Comparison of ENCODE assay signal across 8 mouse cellular contexts in genomic region chr7:30457629-30458330, GRCm38 (mm10). TPM values are rescaled to one million over a fixed set of nuclear protein-coding genes. Genes with fewer than 3 reads are reported as not detected.
DNase-seq lines count a peak whose midpoint lies in the region; ATAC-seq and TF ChIP-seq lines count a peak whose summit lies in the region.

Kirrel2 (minus strand) TSS chr7:30457690.
Nphs1 (plus strand) TSS chr7:30458315.

- no peaks in the 10 kb centered on the region for H3K9me3 ChIP-seq in embryonic facial prominence, embryonic 13.5 days
- H3K9me3 ChIP-seq in intestine, embryonic 15.5 days = no peaks in the 10 kb centered on the region
- H3K9me3 ChIP-seq in midbrain, embryonic 16.5 days (replicated peaks; ENCODE audit: control insufficient read depth, low read length, poor library complexity, severe bottlenecking) = no peaks in the 10 kb centered on the region
- no peaks in the 10 kb centered on the region for H3K9me3 ChIP-seq in lung, postnatal 0 days (ENCODE audit: low read length)

- peaks cover 23% of the 10 kb centered on the region for H3K4me1 ChIP-seq in embryonic facial prominence, embryonic 13.5 days
- peaks cover 17% of the 10 kb centered on the region for H3K4me1 ChIP-seq in intestine, embryonic 15.5 days (replicated peaks)
- peaks cover 27% of the 10 kb centered on the region for H3K4me1 ChIP-seq in midbrain, embryonic 16.5 days (ENCODE audit: control insufficient read depth, insufficient read depth, low read length)
- no peaks in the 10 kb centered on the region for H3K4me1 ChIP-seq in lung, postnatal 0 days (ENCODE audit: insufficient read depth, low read depth, low read length)

- WGBS in embryonic facial prominence, embryonic 13.5 days = 2% methylated on average over 16 of the region's 16 CpGs
- 3% methylated on average over 16 of the region's 16 CpGs for WGBS in intestine, embryonic 15.5 days
- 2% methylated on average over 16 of the region's 16 CpGs for WGBS in midbrain, embryonic 16.5 days
- WGBS in lung, postnatal 0 days = 6% methylated on average over 13 of the region's 16 CpGs

- H3K4me2 ChIP-seq in embryonic facial prominence, embryonic 13.5 days = peak within 1 kb of the TSS; percentile 45
- H3K4me2 ChIP-seq in intestine, embryonic 15.5 days (replicated peaks) = peak within 1 kb of the TSS; percentile 46
- peak within 1 kb of the TSS; percentile 59 for H3K4me2 ChIP-seq in midbrain, embryonic 16.5 days (ENCODE audit: low read length)
- H3K4me2 ChIP-seq in lung, postnatal 0 days (replicated peaks; ENCODE audit: low read depth, low read length) = no peak within 1 kb of the TSS

- no peak for TF ChIP-seq CTCF in lung, postnatal 0 days (IDR thresholded peaks at IDR 0.05)

- H3K36me3 ChIP-seq in embryonic facial prominence, embryonic 13.5 days = no peaks in the 10 kb centered on the region
- H3K36me3 ChIP-seq in intestine, embryonic 15.5 days = no peaks in the 10 kb centered on the region
- no peaks in the 10 kb centered on the region for H3K36me3 ChIP-seq in midbrain, embryonic 16.5 days (ENCODE audit: control insufficient read depth, insufficient read depth, low read length)
- no peaks in the 10 kb centered on the region for H3K36me3 ChIP-seq in lung, postnatal 0 days (ENCODE audit: insufficient read depth, low read length)

- TF ChIP-seq EP300 in lung, postnatal 0 days (IDR thresholded peaks at IDR 0.05) = no peak

- peak within 1 kb of the TSS; percentile 23 for H3K4me3 ChIP-seq in embryonic facial prominence, embryonic 13.5 days
- H3K4me3 ChIP-seq in intestine, embryonic 15.5 days (replicated peaks) = peak within 1 kb of the TSS; percentile 14
- H3K4me3 ChIP-seq in midbrain, embryonic 16.5 days (ENCODE audit: low read depth, low read length) = peak within 1 kb of the TSS; percentile 28
- no peak within 1 kb of the TSS for H3K4me3 ChIP-seq in lung, postnatal 0 days (ENCODE audit: low read depth, low read length)

- peak; percentile 35 for DNase-seq in kidney, postnatal 10 days
- DNase-seq in kidney, postnatal 25 days = no peak
- no peak for DNase-seq in ovary, postnatal 10 days (ENCODE audit: low spot score)
- no peak for DNase-seq in yolk sac, embryonic 10.5 days (ENCODE audit: low spot score)
- no peak for DNase-seq in lung, postnatal 0 days (ENCODE audit: low spot score)

- no peak within 1 kb of the TSS for H3K27ac ChIP-seq in embryonic facial prominence, embryonic 13.5 days
- no peak within 1 kb of the TSS for H3K27ac ChIP-seq in intestine, embryonic 15.5 days
- H3K27ac ChIP-seq in midbrain, embryonic 16.5 days (ENCODE audit: low read length) = no peak within 1 kb of the TSS
- H3K27ac ChIP-seq in lung, postnatal 0 days (ENCODE audit: low read length) = no peak within 1 kb of the TSS

- H3K27me3 ChIP-seq in embryonic facial prominence, embryonic 13.5 days = peaks cover 100% of the 10 kb centered on the region
- H3K27me3 ChIP-seq in intestine, embryonic 15.5 days (replicated peaks) = peaks cover 97% of the 10 kb centered on the region
- peaks cover 71% of the 10 kb centered on the region for H3K27me3 ChIP-seq in midbrain, embryonic 16.5 days (ENCODE audit: control insufficient read depth, insufficient read depth, low read depth, low read length)
- peaks cover 38% of the 10 kb centered on the region for H3K27me3 ChIP-seq in lung, postnatal 0 days (replicated peaks; ENCODE audit: insufficient read depth, low read length)

- no peak for ATAC-seq in embryonic facial prominence, embryonic 13.5 days (ENCODE audit: insufficient number of reproducible peaks, insufficient read depth, low FRiP score, low TSS enrichment, low read depth)
- ATAC-seq in intestine, embryonic 15.5 days = peak; percentile 60
- peak; percentile 80 for ATAC-seq in midbrain, embryonic 16.5 days
- ATAC-seq in lung, postnatal 0 days = no peak

- H3K9ac ChIP-seq in embryonic facial prominence, embryonic 13.5 days = peak within 1 kb of the TSS; percentile 37; the same call in 1 of the 2 replicates
- H3K9ac ChIP-seq in intestine, embryonic 15.5 days = 0 out of 2 replicates have a peak within 1 kb of the TSS, but pooled peaks have one; percentile 5
- H3K9ac ChIP-seq in midbrain, embryonic 16.5 days (ENCODE audit: low read depth, low read length) = peak within 1 kb of the TSS; percentile 31; the same call in 1 of the 2 replicates
- H3K9ac ChIP-seq in lung, postnatal 0 days (replicated peaks; ENCODE audit: low read depth) = no peak within 1 kb of the TSS

RNA-seq across cellular contexts. Expression of gene Kirrel2, which starts in this region (rescaled TPM):
- polyA plus RNA-seq in embryonic facial prominence, embryonic 13.5 days (2015; fragmentation: Nextera tagmentation; extraction: Ambion mirVana) = 0.17 and 0.52 TPM in 2 replicates
- 2.0 and 3.0 TPM in 2 replicates for polyA plus RNA-seq in intestine, embryonic 15.5 days (2015; fragmentation: Nextera tagmentation; extraction: Ambion mirVana)
- 0.67 and 0.73 TPM in 2 replicates for polyA plus RNA-seq in midbrain, embryonic 16.5 days (2015; fragmentation: Nextera tagmentation; extraction: Ambion mirVana)
- not detected in 2 replicates for polyA plus RNA-seq in lung, postnatal 0 days (2015; fragmentation: Nextera tagmentation; extraction: Ambion mirVana)

RNA-seq across cellular contexts. Expression of gene Nphs1, which starts in this region (rescaled TPM):
- polyA plus RNA-seq in embryonic facial prominence, embryonic 13.5 days (2015; fragmentation: Nextera tagmentation; extraction: Ambion mirVana) = 0.13 and 0.36 TPM in 2 replicates
- 1.3 and 3.3 TPM in 2 replicates for polyA plus RNA-seq in intestine, embryonic 15.5 days (2015; fragmentation: Nextera tagmentation; extraction: Ambion mirVana)
- 0.46 and 0.50 TPM in 2 replicates for polyA plus RNA-seq in midbrain, embryonic 16.5 days (2015; fragmentation: Nextera tagmentation; extraction: Ambion mirVana)
- polyA plus RNA-seq in lung, postnatal 0 days (2015; fragmentation: Nextera tagmentation; extraction: Ambion mirVana) = 0.12 TPM in 2 replicates

Comparison
In these comparisons a context has a peak if more than half of its experiments do, and no peak if none do; other contexts are left out.
1. Peak in ATAC-seq, H3K4me3 ChIP-seq, H3K9ac ChIP-seq and H3K4me2 ChIP-seq in midbrain, embryonic 16.5 days; RNA of the genes that start here not detected or under 1 TPM.